Mouse (Mus musculus): Measurements from ENCODE around the gene Egln2. TPM values are rescaled to one million over a fixed set of nuclear protein-coding genes. Genes with fewer than 3 reads are reported as not detected.

The Egln2 gene
- total RNA-seq (2021): 10 to 100 TPM; 81.4 to 85.3 TPM
- long read RNA-seq, experiment 1, transcript Egln2-201 (6 exons, 2,107 nt): major isoform, 199 of 261 reads
- long read RNA-seq, experiment 1, transcript Egln2-202 (6 exons, 1,756 nt): minor isoform, 7 of 261 reads
- long read RNA-seq, experiment 1, partial matches to known transcripts: 19 of 261 reads
- long read RNA-seq, experiment 1, other reads (novel, unspliced or antisense): 36 of 261 reads
- long read RNA-seq, experiment 2, transcript Egln2-201 (6 exons, 2,107 nt): major isoform, 259 of 336 reads
- long read RNA-seq, experiment 2, transcript Egln2-202 (6 exons, 1,756 nt): minor isoform, 10 of 336 reads
- long read RNA-seq, experiment 2, partial matches to known transcripts: 18 of 336 reads
- long read RNA-seq, experiment 2, other reads (novel, unspliced or antisense): 49 of 336 reads

- DNase-seq (ENCODE audit: low spot score in 2 of 2): peak; percentile 95 to 96
Measured at GRCm38 (mm10) chr7:27166614-27167474, at the start of gene Egln2. TSS of gene Egln2 (minus strand) at chr7:27166802.

DNA sequence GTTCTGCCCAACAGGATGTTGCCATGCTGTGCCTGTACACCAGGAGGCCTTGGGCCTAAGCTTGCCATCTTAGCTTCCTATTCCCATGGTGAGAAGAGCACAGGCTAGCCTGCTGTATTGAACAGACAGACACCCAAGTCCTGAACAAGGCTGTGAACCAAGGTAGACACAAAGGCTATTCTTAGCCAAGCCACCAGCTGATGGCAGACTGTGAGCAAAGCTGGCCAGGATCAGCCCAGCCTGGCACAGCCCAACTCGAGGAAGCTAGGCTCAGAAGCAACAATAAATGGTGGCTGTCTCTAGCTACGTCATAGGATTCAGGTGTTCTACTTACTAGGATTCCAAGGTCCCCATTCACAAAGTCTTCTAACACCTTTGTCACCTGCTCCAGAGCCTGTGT, 46.0 kb upstream of the Egln2 start:
- DNase-seq (ENCODE audit: low spot score in 2 of 2): no peak

- DNase-seq (ENCODE audit: low spot score in 2 of 2): no peak
Measured at GRCm38 (mm10) chr7:27203730-27204449, 37.3 kb upstream of the Egln2 start.

DNA sequence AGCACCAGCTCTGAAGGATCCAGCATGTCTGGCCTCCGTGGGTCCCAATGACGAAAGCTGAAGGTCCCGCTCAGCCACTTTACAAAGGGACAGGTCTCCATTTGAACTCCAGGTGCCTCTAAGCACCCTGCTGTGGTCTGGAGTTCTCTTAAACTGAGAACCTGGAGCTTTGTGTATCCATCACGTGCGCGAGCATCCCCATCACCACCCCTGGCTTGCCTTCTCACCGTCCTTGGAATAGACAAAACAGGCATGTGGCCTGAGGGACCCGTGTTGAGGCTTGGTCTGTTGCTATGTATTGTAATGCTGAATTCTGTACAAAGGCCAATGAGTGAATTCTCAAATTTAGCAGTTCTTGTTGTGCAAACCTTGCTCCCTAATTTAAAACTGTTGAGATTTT, 32.2 kb upstream of the Egln2 start:
- no peak for DNase-seq (ENCODE audit: low spot score in 2 of 2)

DNA sequence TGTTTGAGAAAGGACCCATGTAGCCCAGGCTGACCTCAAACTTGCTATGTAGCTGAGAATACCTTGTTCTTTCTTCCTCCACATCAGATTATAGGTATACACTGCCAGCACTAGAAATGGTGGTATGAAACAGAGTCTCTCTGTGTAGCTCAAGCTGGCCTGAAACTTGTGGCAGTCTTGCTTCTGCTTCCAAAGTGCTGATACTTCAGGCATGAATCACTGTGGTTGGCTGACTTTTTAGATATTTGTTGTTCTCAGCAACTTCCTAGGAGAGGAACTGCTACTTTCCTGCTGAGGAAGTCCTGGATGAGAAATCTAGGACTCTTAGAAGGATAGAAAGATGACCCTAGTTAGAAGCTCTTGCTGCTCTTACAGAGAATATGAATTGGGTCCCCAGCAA, 31.8 kb upstream of the Egln2 start:
- DNase-seq (ENCODE audit: low spot score in 2 of 2): no peak

- no peak for DNase-seq (ENCODE audit: low spot score in 2 of 2)
Measured at GRCm38 (mm10) chr7:27197634-27198033, 31.0 kb upstream of the Egln2 start.

DNA sequence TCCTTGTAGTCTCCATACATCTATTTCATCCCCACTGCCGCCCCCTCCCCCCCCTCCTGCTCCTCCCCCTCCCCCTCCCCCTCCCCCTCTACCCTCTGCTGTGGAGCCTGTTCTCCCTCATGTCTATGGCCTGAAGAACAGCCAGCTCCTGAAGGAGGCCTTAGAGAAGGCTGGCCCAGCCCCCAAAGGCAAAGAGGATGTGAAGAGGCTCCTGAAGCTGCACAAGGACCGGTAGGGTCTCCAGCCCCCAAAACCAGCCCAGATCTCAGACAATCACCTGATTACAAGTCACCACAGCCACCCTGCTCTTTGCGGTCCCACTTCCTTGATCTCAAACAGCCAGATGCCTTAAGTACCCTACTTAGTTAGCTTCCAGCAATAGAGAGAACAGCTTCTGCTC, 30.5 kb upstream of the Egln2 start:
- DNase-seq (ENCODE audit: low spot score in 2 of 2): no peak

GRCm38 (mm10) chr7:27195681-27196611, 29.3 kb upstream of the Egln2 start, which contains the start of the genes BC024978 and Snrpa:
TSS of gene BC024978 (plus strand) at chr7:27195781.
TSS of gene Snrpa (minus strand) at chr7:27196271.
- DNase-seq (ENCODE audit: low spot score in 2 of 2): peak; percentile 87 to 95

GRCm38 (mm10) chr7:27193731-27194130, 27.1 kb upstream of the Egln2 start:
- DNase-seq (ENCODE audit: low spot score in 2 of 2): no peak

- DNase-seq (ENCODE audit: low spot score in 2 of 2): no peak
Measured at GRCm38 (mm10) chr7:27192434-27192833, 25.8 kb upstream of the Egln2 start.

DNA sequence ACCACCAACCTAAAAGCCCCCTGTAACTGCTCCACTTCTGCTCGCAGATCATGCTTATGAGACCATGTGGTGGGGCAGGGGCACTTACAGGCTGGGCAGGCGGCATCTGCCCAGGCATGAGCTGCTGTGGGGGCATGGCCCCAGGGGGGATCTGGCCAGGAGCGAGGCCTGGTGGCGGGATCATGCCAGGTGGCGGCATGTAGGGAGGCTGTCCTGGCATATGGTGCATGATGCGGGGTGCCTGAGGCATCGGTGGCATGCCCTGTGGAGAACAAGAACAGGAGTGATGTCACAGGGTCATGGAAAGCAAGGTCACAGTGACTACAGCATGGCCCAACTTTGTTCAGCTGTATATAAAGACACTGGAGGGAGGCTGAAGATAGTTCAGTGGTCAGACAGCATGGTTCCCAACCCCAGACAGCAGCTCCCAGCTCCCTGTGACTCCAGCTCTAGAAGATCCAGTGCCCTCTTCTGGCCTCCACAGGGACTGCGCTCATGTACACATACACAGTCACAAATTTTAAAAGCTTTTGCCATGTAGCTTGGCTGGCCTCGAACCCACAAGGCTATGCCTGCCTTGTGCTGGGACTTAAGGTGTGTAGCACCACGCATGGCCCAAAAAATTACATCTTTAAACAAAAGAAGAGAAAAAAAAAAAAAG, 22.8 kb upstream of the Egln2 start:
- DNase-seq (ENCODE audit: low spot score in 2 of 2): no peak

GRCm38 (mm10) chr7:27185986-27186385, 19.4 kb upstream of the Egln2 start:
- DNase-seq (ENCODE audit: low spot score in 2 of 2): no peak

GRCm38 (mm10) chr7:27184964-27185363, 18.4 kb upstream of the Egln2 start:
- DNase-seq (ENCODE audit: low spot score in 2 of 2): no peak

- no peak for DNase-seq (ENCODE audit: low spot score in 2 of 2)
Measured at GRCm38 (mm10) chr7:27182498-27182897, 15.9 kb upstream of the Egln2 start.

- DNase-seq (ENCODE audit: low spot score in 2 of 2): no peak
Measured at GRCm38 (mm10) chr7:27180837-27181695, 14.5 kb upstream of the Egln2 start, which contains the start of the genes Gm21983 and Mia. TSS of gene Gm21983 (minus strand) at chr7:27181086. TSS of gene Mia (minus strand) at chr7:27181157.

DNA sequence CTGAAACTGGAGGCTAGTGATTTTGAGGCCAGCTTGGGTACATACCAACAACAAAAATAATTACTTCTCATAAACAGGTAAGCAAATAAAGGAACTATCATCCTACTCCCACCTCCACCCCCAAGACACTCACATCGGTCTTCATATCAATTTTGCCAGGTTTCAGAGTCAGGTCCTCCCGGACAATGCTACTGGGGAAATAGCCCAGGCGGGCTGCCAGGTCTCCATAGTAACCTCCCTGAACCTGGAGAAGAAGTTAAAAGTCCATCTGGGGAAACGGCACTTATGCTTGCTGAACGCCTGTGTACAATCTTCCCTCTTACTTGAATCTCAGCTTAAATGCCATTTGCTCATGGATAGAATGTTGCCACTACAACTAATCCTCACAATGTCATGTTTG, 13.4 kb upstream of the Egln2 start:
- DNase-seq (ENCODE audit: low spot score in 2 of 2): peak in 1 of 2 experiments; percentile 68

DNA sequence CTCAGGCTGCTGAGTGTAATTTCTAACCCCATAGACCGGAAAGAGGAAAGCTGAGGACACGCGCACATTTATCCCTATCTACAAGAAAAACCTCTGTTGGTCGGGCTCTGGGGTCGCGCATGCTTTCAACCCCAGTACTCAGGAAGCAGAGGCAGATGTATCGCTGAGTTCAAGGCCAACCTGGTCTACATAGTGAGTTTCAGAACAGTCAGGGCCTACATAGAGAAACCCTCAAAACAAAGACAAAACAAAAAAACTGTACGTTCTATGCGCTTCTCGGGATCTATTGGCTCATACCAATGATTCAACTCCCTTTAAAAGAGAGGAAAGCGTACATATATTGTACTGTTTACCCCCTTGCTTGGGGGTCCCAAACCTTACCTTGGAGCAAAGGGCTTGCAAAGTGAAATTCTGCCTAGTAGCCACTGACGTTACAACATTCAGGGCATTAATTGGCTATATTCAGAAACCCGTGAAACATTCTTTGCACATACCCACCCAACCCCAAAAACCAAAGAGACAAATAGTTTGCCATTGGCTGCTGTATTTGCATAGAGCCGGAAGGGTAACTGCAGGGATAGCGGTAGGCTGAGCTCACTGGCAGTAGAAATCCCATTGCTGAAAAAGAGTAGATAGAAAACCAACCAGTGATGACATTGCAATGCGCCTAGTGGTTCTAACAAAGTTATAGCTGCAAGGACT, 12.8 kb upstream of the Egln2 start:
- no peak for DNase-seq (ENCODE audit: low spot score in 2 of 2)

Data from gastrocnemius, postnatal 4 days (tissue).